Mouse (Mus musculus): Measurements from ENCODE around the gene Gm49392.
"Not testable (repeated sequence)": the region's sequence is repeated elsewhere in the genome, so short reads cannot be mapped to it uniquely, and the experiment has no call there.

Gm49392 gene

GRCm38 (mm10) chr13:60896794-60897193 lies at the start of gene Gm49392:
TSS of gene Gm49392 (minus strand) at chr13:60896894.
- not testable (repeated sequence) for DNase-seq (ENCODE audit: low spot score)

DNA sequence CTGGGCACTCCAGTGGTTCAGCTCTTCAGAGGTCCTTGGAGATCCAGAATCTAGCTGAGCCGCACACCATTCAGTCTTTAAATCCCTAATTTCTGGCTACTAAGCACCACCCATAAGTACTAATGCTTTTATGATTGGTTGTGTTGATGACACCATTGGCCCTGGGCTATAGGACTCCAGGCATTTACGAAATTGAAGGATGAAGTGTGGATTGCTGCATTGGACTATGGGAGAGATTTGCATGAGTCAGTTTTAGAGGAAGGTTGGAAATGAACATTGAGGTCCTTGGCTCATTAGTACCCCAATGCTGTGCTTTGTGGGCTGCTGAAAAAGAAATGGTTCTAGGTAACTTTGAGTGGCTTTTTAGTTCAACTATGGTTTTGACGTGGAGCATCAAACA lies 45.2 kb upstream of the Gm49392 start, which contains the start of gene Tpbpa:
Gene Tpbpa, minus strand, starts transcription at position 101 of the 400 bp plus-strand sequence.
- not testable (repeated sequence) for DNase-seq (ENCODE audit: low spot score)

- DNase-seq (ENCODE audit: low spot score): no peak
Measured at GRCm38 (mm10) chr13:60936500-60936901, 39.8 kb upstream of the Gm49392 start, which contains the start of the genes Gm49391 and Ctla2a. TSS of gene Gm49391 (minus strand) at chr13:60936571. TSS of gene Ctla2a (minus strand) at chr13:60936625.

DNA sequence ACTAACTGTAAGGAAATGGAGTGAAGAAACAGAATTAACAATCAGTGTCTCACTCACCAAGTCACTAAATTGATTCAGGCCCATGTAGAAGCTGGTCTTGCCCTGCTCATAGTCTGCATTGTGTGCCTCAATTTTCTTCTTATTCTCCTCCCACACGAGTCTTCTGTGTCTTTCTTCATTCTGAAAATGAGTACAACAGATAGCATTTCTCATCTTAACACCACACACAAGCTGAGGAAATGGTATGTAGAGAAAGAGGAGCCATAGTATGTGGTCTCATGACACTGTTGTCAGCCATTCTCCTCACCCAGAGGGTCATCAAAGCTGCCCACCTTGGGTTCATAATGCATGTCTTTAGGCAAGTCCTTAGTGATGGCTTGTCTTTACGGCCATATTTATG lies 38.8 kb upstream of the Gm49392 start, which contains the start of gene Gm49393:
Gene Gm49393, minus strand, starts transcription at position 101 of the 400 bp plus-strand sequence.
- not testable (repeated sequence) for DNase-seq (ENCODE audit: low spot score)

DNA sequence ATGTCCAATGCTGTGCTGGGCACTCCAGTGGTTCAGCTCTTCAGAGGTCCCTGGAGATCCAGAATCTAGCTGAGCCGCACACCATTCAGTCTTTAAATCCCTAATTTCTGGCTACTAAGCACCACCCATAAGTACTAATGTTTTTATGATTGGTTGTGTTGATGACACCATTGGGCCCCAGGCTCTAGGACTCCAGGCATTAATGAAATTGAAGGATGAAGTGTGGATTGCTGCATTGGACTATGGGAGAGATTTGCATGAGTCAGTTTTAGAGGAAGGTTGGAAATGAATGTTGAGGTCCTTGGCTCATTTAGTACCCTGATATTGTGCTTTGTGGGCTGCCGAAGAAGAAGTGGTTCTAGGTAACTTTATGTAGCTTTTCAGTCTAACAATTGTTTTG lies 8.1 kb upstream of the Gm49392 start, which contains the start of gene Tpbpb:
Gene Tpbpb, minus strand, starts transcription at position 101 of the 400 bp plus-strand sequence.
- not testable (repeated sequence) for DNase-seq (ENCODE audit: low spot score)

GRCm38 (mm10) chr13:60897328-60897727 lies 634 bp upstream of the Gm49392 start, which contains the start of gene Ctla2b:
TSS of gene Ctla2b (minus strand) at chr13:60897447.
- no peak for DNase-seq (ENCODE audit: low spot score)

DNA sequence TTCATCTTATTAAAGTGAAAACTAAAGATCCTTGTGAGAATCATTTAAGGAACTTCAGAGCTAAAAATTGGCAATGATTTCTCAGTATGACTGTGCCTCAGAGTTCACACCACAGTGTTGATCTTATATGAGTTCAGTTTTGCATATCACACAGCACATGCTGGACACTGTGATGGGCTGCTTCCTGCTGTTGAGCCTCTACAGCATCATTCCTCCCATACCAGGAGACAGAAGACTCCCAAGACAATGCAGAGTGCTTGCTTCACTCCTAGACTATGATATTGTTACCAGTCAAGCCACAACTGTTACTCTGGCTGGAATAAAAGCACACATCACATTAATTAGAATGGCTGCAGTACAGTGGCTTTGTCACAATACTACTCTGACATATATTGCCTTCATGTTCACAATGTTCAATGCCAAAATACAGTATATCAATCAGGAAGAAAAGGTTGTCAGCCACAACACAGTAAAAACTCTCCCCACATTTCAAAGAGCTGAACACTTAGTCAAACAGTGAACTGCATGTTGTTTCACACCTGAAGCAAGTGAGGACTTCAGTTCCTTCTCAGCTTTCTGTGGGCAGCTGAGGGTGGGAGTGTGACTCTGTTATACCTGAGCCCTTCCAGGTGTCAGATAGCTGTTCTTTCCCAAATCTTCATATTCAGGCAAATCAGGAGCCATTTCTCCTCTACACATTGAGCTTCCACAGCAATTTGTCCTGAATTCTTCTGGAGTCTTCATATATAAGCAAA lies 1.1 kb downstream of the Gm49392 start:
- DNase-seq (ENCODE audit: low spot score): no peak

DNA sequence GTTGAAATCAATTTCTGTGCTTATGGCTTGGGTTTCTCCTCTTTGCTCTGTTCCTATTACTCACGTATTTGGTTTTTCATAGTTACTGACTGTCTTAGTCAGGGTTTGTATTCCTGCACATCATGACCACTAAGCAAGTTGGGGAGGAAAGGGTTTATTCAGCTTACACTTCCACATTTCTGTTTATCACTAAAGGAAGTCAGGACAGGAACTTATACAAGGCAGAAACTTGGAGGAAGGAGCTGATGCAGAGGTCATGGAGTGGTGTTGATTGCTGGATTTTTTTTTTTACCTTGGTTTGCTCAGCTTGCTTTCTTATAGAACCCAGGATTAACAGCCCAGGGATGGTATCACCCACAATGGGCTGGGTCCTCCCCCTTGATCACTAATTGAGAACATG lies 4.4 kb downstream of the Gm49392 start:
- DNase-seq (ENCODE audit: low spot score): no peak

DNA sequence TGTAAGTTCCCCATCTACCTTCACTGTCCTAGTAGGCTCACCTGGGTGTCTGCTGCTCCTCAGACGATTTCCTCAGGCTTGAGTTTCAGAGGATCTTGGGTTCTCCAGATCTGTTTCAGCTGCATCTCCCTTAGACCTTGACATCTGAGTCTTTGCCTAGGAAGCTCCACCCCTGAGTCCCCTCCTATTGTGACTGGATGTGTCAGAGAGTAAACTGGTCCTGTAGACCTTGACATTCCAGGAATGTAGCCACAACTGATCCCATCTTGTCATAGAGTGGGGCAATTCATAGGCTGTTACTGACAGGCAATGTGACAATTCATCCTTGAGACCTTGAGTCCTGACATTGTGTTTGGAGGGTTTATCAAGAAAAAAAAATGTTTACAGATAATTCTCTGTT lies 32.4 kb downstream of the Gm49392 start, which contains the start of gene 4930486L24Rik:
Gene 4930486L24Rik, minus strand, starts transcription at position 195 of the 400 bp plus-strand sequence.
- no peak for DNase-seq (ENCODE audit: low spot score)

GRCm38 (mm10) chr13:60848241-60849120 lies 48.2 kb downstream of the Gm49392 start:
- DNase-seq (ENCODE audit: low spot score): no peak

- no peak for DNase-seq (ENCODE audit: low spot score)
Measured at GRCm38 (mm10) chr13:60843153-60843552, 53.5 kb downstream of the Gm49392 start.

DNA sequence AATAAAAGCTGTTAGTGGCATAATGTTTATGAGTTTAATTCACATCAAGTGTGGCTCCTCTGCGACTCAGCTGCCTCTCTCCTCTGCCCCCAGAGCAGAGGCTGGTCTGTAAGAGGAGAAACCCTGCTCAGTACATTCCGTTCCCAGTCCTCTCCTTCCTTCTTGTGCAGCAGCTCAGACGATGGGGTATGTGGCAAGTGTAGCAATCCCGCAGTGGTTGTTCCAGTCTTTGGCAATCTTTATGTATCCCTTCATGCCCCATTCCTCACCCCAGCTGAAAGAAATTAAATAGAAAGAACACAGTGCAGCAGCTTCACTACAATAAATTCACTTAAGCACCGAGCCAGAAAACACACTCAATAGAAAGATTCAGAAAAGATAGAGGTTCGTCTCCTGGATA lies 54.0 kb downstream of the Gm49392 start:
- no peak for DNase-seq (ENCODE audit: low spot score)

GRCm38 (mm10) chr13:60839353-60839902 lies 57.3 kb downstream of the Gm49392 start:
- DNase-seq (ENCODE audit: low spot score): no peak

GRCm38 (mm10) chr13:60826052-60826451 lies 70.6 kb downstream of the Gm49392 start:
- DNase-seq (ENCODE audit: low spot score): no peak

GRCm38 (mm10) chr13:60820486-60821175 lies 76.1 kb downstream of the Gm49392 start:
- DNase-seq (ENCODE audit: low spot score): no peak

- DNase-seq (ENCODE audit: low spot score): no peak
Measured at GRCm38 (mm10) chr13:60819469-60819868, 77.2 kb downstream of the Gm49392 start.

GRCm38 (mm10) chr13:60813722-60814121 lies 83.0 kb downstream of the Gm49392 start:
- no peak for DNase-seq (ENCODE audit: low spot score)

- DNase-seq (ENCODE audit: low spot score): no peak
Measured at GRCm38 (mm10) chr13:60812768-60813167, 83.9 kb downstream of the Gm49392 start.

DNA sequence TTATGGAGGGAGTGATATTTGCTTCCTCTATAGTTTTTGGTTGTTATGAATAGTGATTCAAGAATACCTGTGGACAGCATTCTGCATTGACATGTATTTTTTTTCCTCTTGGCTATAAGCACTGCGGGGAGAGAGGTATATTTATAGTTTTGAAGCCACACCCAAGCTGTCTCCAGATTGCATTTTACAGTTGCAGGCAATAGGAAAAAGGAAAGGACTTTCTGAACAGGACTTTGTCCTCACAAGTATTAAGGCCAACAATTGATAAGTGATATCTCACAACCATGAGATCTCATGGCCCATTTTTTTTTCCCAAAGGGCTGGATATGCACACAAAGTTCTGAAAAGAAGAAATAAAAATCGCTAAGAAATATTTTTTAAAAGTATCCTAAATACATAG lies 87.0 kb downstream of the Gm49392 start:
- DNase-seq (ENCODE audit: low spot score): no peak

DNA sequence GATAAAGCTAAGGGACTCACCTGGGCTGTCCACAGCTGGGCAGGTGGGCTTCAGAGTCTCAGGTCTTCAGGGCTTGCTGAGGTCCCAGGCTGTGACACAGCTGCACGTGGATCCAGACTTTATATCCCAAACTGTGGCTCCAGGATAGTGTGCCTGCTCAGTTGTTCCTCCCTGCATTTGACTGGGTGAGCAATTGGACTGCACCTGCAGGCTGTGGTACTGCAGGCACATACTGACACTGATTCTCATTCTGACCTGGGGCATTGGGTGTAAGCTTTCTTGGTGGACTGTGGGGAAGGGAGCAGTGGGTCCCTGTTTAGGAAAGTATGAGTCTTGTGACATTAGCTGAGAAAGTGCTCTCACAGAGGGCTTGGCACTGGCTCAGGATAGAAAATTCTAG lies 93.9 kb downstream of the Gm49392 start, which contains the start of gene Ctsll3:
Gene Ctsll3, minus strand, starts transcription at position 101 of the 400 bp plus-strand sequence.
- no peak for DNase-seq (ENCODE audit: low spot score)
